Mouse (Mus musculus): ENCODE data around the gene Slamf6. TPM values are rescaled to one million over a fixed set of nuclear protein-coding genes. Genes with fewer than 3 reads are reported as not detected.

Slamf6 gene
- total RNA-seq, 2 experiments from 2014 or later, result 0.12 to 0.41 TPM

DNA sequence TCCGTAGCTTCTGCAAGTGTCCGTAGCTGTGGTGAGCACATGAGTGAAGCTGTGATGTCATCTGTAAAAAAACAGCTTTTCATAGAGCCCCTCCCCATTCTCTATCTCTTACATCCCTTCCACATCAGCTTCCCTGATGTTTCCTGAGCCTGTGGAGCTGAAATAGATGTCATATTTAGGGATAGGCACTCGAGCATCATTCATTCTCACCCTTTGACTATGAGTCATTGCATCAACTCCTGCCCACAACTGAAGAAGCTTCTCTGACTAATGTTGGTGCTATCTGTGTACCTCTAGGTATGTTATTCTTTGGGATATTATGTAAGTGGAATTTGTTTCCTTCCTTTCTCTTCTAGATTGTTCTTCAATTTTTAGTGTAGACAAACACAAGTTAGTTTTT is 7.6 kb downstream of the Slamf6 start:
- no peak overlapping the region for H3K4me3 ChIP-seq
- no peak for TF ChIP-seq CTCF (IDR thresholded peaks at IDR 0.05)
- H3K27ac ChIP-seq, result no peak overlapping the region
- intact Hi-C loops (cut with DNase I), result no loop called here
- no peak for DNase-seq (ENCODE audit: extremely low spot score in 1 of 2, low spot score in 2 of 2)

DNA sequence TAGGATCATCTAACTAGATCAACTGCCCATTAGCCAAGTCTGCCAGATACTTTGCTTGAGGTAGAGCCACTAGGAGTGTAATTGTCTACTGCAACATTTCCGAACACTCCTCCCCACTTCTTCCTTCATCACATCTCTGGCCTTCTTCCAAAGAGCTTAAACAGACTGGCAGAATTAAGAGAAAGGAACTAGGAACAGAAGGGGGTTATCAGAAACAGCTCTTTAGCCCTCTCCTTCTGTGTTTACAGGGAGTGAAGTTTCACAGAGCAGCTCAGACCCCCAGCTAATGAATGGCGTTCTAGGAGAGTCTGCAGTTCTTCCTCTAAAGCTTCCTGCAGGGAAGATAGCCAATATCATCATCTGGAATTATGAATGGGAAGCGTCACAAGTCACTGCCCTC is 16.5 kb downstream of the Slamf6 start:
- intact Hi-C loops (cut with DNase I), result no loop called here
- no peak for TF ChIP-seq CTCF (IDR thresholded peaks at IDR 0.05)

GRCm38 (mm10) chr1:171938952-171939948 is 21.9 kb downstream of the Slamf6 start:
- intact Hi-C loops (cut with DNase I), result no loop called here
- H3K4me3 ChIP-seq, result no peak overlapping the region
- H3K27ac ChIP-seq, result no peak overlapping the region
- DNase-seq (ENCODE audit: extremely low spot score in 1 of 2, low spot score in 2 of 2), result no peak
- no peak for TF ChIP-seq CTCF (IDR thresholded peaks at IDR 0.05)

More for the DNA sequence above, 16.5 kb downstream of the Slamf6 start:
- Histone ChIP-seq H3K4me3 (no peak overlapping the region), H3K27ac (no peak overlapping the region)
- no peak for DNase-seq (ENCODE audit: extremely low spot score in 1 of 2, low spot score in 2 of 2)

DNA sequence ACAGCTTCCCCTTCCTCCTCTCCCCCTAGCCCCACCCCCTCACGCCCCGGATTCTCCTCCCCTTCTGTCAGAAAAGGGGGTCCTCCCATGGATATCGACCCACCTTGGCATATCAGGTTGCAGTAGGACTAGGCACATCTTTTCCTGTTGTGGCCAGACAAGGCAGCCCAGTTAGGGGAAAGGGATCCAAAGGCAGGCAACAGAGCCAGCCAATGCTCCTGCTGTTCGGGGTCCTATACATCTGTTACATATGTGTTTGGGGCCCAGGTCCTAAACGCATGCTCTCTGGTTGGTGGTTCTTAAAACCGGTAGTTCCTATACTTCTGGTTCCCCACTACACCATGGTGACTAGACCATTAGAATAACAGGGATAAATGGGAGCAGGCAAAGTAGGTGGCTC is 23.3 kb downstream of the Slamf6 start:
- intact Hi-C loops (cut with DNase I), result no loop called here
- no peak for TF ChIP-seq CTCF (IDR thresholded peaks at IDR 0.05)
- no peak overlapping the region for H3K27ac ChIP-seq
- DNase-seq (ENCODE audit: extremely low spot score in 1 of 2, low spot score in 2 of 2), result no peak
- H3K4me3 ChIP-seq, result no peak overlapping the region

- Histone ChIP-seq H3K4me3 (no peak overlapping the region), H3K27ac (no peak overlapping the region)
- DNase-seq (ENCODE audit: extremely low spot score in 1 of 2, low spot score in 2 of 2), result no peak
- TF ChIP-seq CTCF (IDR thresholded peaks at IDR 0.05), result no peak
- intact Hi-C loops (cut with DNase I), result no loop called here
Observed at GRCm38 (mm10) chr1:171946447-171946995, 29.2 kb downstream of the Slamf6 start.

GRCm38 (mm10) chr1:171948161-171948945 is 31.0 kb downstream of the Slamf6 start:
- TF ChIP-seq CTCF (IDR thresholded peaks at IDR 0.05), result no peak
- intact Hi-C loops (cut with DNase I), result no loop called here
- no peak for DNase-seq (ENCODE audit: extremely low spot score in 1 of 2, low spot score in 2 of 2)
- no peak overlapping the region for H3K4me3 ChIP-seq
- H3K27ac ChIP-seq, result no peak overlapping the region

GRCm38 (mm10) chr1:171948946-171949508 is 31.7 kb downstream of the Slamf6 start:
- H3K4me3 ChIP-seq, result no peak overlapping the region
- DNase-seq (ENCODE audit: extremely low spot score in 1 of 2, low spot score in 2 of 2), result no peak
- TF ChIP-seq CTCF (IDR thresholded peaks at IDR 0.05), result no peak
- no peak overlapping the region for H3K27ac ChIP-seq
- intact Hi-C loops (cut with DNase I), result no loop called here

DNA sequence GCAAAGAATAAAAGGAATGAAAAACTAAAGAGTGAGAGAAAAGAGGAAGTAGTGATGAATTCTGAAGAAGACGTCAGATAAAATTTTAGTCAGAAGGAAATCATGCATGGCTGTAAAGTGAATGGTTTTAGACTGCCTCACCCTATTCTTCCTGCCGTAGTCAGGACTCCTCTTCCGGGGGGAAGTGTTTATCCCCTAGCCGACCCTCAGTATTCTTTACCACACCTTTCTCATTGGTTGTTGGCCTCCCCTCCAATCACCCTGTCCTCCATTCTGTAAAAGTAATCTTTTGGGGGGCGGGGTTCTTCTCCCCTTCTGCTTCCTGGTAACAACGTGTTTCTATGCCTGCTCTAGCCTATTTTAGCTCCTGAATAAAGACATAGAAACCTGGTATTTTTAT is 37.8 kb downstream of the Slamf6 start:
- intact Hi-C loops (cut with DNase I), result no loop called here
- DNase-seq (ENCODE audit: extremely low spot score in 1 of 2, low spot score in 2 of 2), result no peak
- Histone ChIP-seq H3K4me3 (no peak overlapping the region), H3K27ac (no peak overlapping the region)
- no peak for TF ChIP-seq CTCF (IDR thresholded peaks at IDR 0.05)

- DNase-seq (ENCODE audit: extremely low spot score in 1 of 2, low spot score in 2 of 2), result no peak
- intact Hi-C loops (cut with DNase I), result no loop called here
- H3K27ac ChIP-seq, result no peak overlapping the region
Observed at GRCm38 (mm10) chr1:171957411-171957810, 40.1 kb downstream of the Slamf6 start.

GRCm38 (mm10) chr1:171960726-171961125 is 43.4 kb downstream of the Slamf6 start:
- Histone ChIP-seq H3K4me3 (no peak overlapping the region), H3K27ac (no peak overlapping the region)
- no peak for DNase-seq (ENCODE audit: extremely low spot score in 1 of 2, low spot score in 2 of 2)
- no peak for TF ChIP-seq CTCF (IDR thresholded peaks at IDR 0.05)
- intact Hi-C loops (cut with DNase I), result no loop called here

More at GRCm38 (mm10) chr1:171957411-171957810, 40.1 kb downstream of the Slamf6 start:
- H3K4me3 ChIP-seq, result no peak overlapping the region
- no peak for TF ChIP-seq CTCF (IDR thresholded peaks at IDR 0.05)

DNA sequence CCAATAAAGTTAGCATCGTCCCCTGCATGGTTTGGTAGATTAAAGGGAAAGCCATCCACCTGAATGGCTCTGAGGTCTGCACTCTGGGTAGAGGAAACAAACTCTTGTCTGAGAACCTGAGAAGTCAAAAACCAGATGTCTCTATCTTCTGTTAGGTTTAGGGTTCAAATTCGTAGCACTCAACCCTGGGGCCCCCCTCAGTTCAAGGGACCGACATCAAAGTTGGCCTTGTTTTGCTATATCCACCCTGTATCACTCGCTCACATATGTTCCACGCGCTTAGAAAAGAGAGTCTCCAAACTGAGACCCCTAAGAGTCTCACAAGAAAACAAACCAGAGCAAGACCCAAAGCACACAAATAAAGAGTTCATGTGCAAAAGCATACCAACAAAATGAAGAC is 44.4 kb downstream of the Slamf6 start:
- Histone ChIP-seq H3K27ac (no peak overlapping the region), H3K4me3 (no peak overlapping the region)
- no peak for DNase-seq (ENCODE audit: extremely low spot score in 1 of 2, low spot score in 2 of 2)
- intact Hi-C loops (cut with DNase I), result no loop called here
- no peak for TF ChIP-seq CTCF (IDR thresholded peaks at IDR 0.05)
